Mouse (Mus musculus) Muller cell, postnatal 12 days (primary cell): ENCODE measurements around the gene Rcc1.
"Not testable (repeated sequence)": the region's sequence is repeated elsewhere in the genome, so short reads cannot be mapped to it uniquely, and the experiment has no call there.

Source experiments
- DNase-seq: peaks from one replicate; pipeline ENCODE4 v3.0.0-alpha.2; 2015; ENCODE audit errors: inconsistent ontology term

The Rcc1 gene

GRCm38 (mm10) chr4:132312627-132313026 is 40.8 kb downstream of the Rcc1 start:
- no peak for DNase-seq

GRCm38 (mm10) chr4:132311801-132312200 is 41.6 kb downstream of the Rcc1 start:
- no peak for DNase-seq

- DNase-seq, result no peak
Observed at GRCm38 (mm10) chr4:132311209-132311608, 42.2 kb downstream of the Rcc1 start.

- DNase-seq, result peak; percentile 17
Observed at GRCm38 (mm10) chr4:132309849-132310472, 43.4 kb downstream of the Rcc1 start.

- DNase-seq, result peak; percentile 22
Observed at GRCm38 (mm10) chr4:132309140-132309848, 44.1 kb downstream of the Rcc1 start.

GRCm38 (mm10) chr4:132308437-132309139 is 44.8 kb downstream of the Rcc1 start:
- peak; percentile 88 for DNase-seq

GRCm38 (mm10) chr4:132306004-132306403 is 47.4 kb downstream of the Rcc1 start:
- DNase-seq, result no peak

GRCm38 (mm10) chr4:132305276-132305675 is 48.1 kb downstream of the Rcc1 start:
- DNase-seq, result no peak

- not testable (repeated sequence) for DNase-seq
Observed at GRCm38 (mm10) chr4:132303484-132303883, 49.9 kb downstream of the Rcc1 start.

- DNase-seq, result peak; percentile 69
Observed at GRCm38 (mm10) chr4:132302939-132303479, 50.4 kb downstream of the Rcc1 start, which contains the start of gene Rab42. Rab42 (minus strand) TSS chr4:132303385.

- no peak for DNase-seq
Observed at GRCm38 (mm10) chr4:132301965-132302938, 51.2 kb downstream of the Rcc1 start.

- no peak for DNase-seq
Observed at GRCm38 (mm10) chr4:132301486-132301885, 51.9 kb downstream of the Rcc1 start.

GRCm38 (mm10) chr4:132299849-132300248 is 53.6 kb downstream of the Rcc1 start:
- no peak for DNase-seq

- DNase-seq, result no peak
Observed at GRCm38 (mm10) chr4:132295696-132296390, 57.6 kb downstream of the Rcc1 start.

GRCm38 (mm10) chr4:132293682-132294240 is 59.6 kb downstream of the Rcc1 start:
- no peak for DNase-seq

- DNase-seq, result peak; percentile 26
Observed at GRCm38 (mm10) chr4:132292988-132293387, 60.4 kb downstream of the Rcc1 start.

GRCm38 (mm10) chr4:132291624-132292335 is 61.6 kb downstream of the Rcc1 start:
- no peak for DNase-seq

- DNase-seq, result no peak
Observed at GRCm38 (mm10) chr4:132291056-132291455, 62.3 kb downstream of the Rcc1 start.

GRCm38 (mm10) chr4:132288840-132289239 is 64.6 kb downstream of the Rcc1 start:
- DNase-seq, result not testable (repeated sequence)
